Mouse (Mus musculus) erythroblast, embryonic 14.5 days (primary cell): Measurements from ENCODE around the gene Runx3. TPM values are rescaled to one million over a fixed set of nuclear protein-coding genes. Genes with fewer than 3 reads are reported as not detected.

Experiments used
- H3K27me3 ChIP-seq: 2 replicates; pipeline ENCODE4 v1.6.1; 2012; ENCODE audit warnings: inconsistent platforms; ENCODE audit not compliant: control insufficient read depth
- H3K36me3 ChIP-seq: 2 replicates; pipeline ENCODE4 v1.6.1; 2012; ENCODE audit warnings: mild to moderate bottlenecking, inconsistent platforms; ENCODE audit not compliant: control insufficient read depth
- H3K4me1 ChIP-seq: 2 replicates; pipeline ENCODE4 v1.6.1; 2012; ENCODE audit warnings: inconsistent platforms; ENCODE audit not compliant: control insufficient read depth
- H3K4me3 ChIP-seq: replicated peaks from 2 replicates; pipeline ENCODE3; 2012; ENCODE audit warnings: moderate library complexity, mild to moderate bottlenecking, inconsistent platforms
- H3K9me3 ChIP-seq: 2 replicates; pipeline ENCODE4 v1.6.1; 2012; ENCODE audit warnings: low read length, inconsistent platforms, mixed read lengths; ENCODE audit not compliant: control insufficient read depth
- GATA1 ChIP-seq: IDR thresholded peaks from 2 replicates; pipeline ENCODE4 v1.6.1; 2012; ENCODE audit warnings: low read length, inconsistent platforms, mixed read lengths
- TAL1 ChIP-seq: IDR thresholded peaks from 3 replicates; pipeline ENCODE4 v1.6.1; 2012; ENCODE audit warnings: low read length, inconsistent platforms, mixed read lengths
- polyA plus RNA-seq: library from polyadenylated mRNA; stranded (reverse); fragments of >175 nt; gene quantifications from 2 replicates; pipeline ENCODE4 v1.2.3, GENCODE M21; 2012

Gene Runx3
- polyA plus RNA-seq, 1 experiment: 0.61 TPM

- no peaks in the 10 kb centered on the region for H3K4me1 ChIP-seq
These were observed 16.7 kb upstream of the Runx3 start for GRCm38 (mm10) chr4:135103800-135104199.

GRCm38 (mm10) chr4:135106968-135107367, 13.5 kb upstream of the Runx3 start:
- peaks cover 16% of the 10 kb centered on the region for H3K27me3 ChIP-seq
- H3K9me3 ChIP-seq: peaks cover 3% of the 10 kb centered on the region
- H3K36me3 ChIP-seq: no peaks in the 10 kb centered on the region
- no peak for TF ChIP-seq GATA1
- no peak for TF ChIP-seq TAL1
- no peaks in the 10 kb centered on the region for H3K4me1 ChIP-seq
- no peak overlapping the region for H3K4me3 ChIP-seq

More at GRCm38 (mm10) chr4:135103800-135104199, 16.7 kb upstream of the Runx3 start:
- Histone ChIP-seq H3K27me3 (peaks cover 19% of the 10 kb centered on the region), H3K9me3 (no peaks in the 10 kb centered on the region), H3K36me3 (no peaks in the 10 kb centered on the region), H3K4me3 (no peak overlapping the region)
- TF ChIP-seq TAL1: no peak
- no peak for TF ChIP-seq GATA1

GRCm38 (mm10) chr4:135108666-135109065, 11.8 kb upstream of the Runx3 start:
- H3K9me3 ChIP-seq: peaks cover 7% of the 10 kb centered on the region
- H3K4me3 ChIP-seq: no peak overlapping the region
- peaks cover 5% of the 10 kb centered on the region for H3K27me3 ChIP-seq
- H3K36me3 ChIP-seq: no peaks in the 10 kb centered on the region
- no peaks in the 10 kb centered on the region for H3K4me1 ChIP-seq
- TF ChIP-seq GATA1: no peak
- TF ChIP-seq TAL1: no peak

- no peaks in the 10 kb centered on the region for H3K36me3 ChIP-seq
- H3K9me3 ChIP-seq: peaks cover 7% of the 10 kb centered on the region
- TF ChIP-seq GATA1: no peak
- TF ChIP-seq TAL1: no peak
- H3K4me3 ChIP-seq: no peak overlapping the region
- peaks cover 2% of the 10 kb centered on the region for H3K27me3 ChIP-seq
- H3K4me1 ChIP-seq: no peaks in the 10 kb centered on the region
These were observed 6.8 kb upstream of the Runx3 start for GRCm38 (mm10) chr4:135113656-135114055.

GRCm38 (mm10) chr4:135114301-135114700, 6.2 kb upstream of the Runx3 start:
- Histone ChIP-seq H3K27me3 (peaks cover 2% of the 10 kb centered on the region), H3K9me3 (peaks cover 7% of the 10 kb centered on the region), H3K36me3 (no peaks in the 10 kb centered on the region), H3K4me3 (no peak overlapping the region), H3K4me1 (no peaks in the 10 kb centered on the region)
- TF ChIP-seq TAL1 (no peak), GATA1 (no peak)

GRCm38 (mm10) chr4:135115426-135116170, 4.9 kb upstream of the Runx3 start:
- peaks cover 7% of the 10 kb centered on the region for H3K9me3 ChIP-seq
- no peaks in the 10 kb centered on the region for H3K36me3 ChIP-seq
- H3K27me3 ChIP-seq: peaks cover 2% of the 10 kb centered on the region
- no peak for TF ChIP-seq GATA1
- no peak for TF ChIP-seq TAL1
- no peak overlapping the region for H3K4me3 ChIP-seq
- H3K4me1 ChIP-seq: no peaks in the 10 kb centered on the region; the same call in 1 of the 2 replicates

- Histone ChIP-seq H3K36me3 (no peaks in the 10 kb centered on the region), H3K4me1 (no peaks in the 10 kb centered on the region; the same call in 1 of the 2 replicates), H3K9me3 (peaks cover 7% of the 10 kb centered on the region), H3K4me3 (no peak overlapping the region), H3K27me3 (peaks cover 2% of the 10 kb centered on the region)
- no peak for TF ChIP-seq GATA1
- no peak for TF ChIP-seq TAL1
These were observed 4.1 kb upstream of the Runx3 start for GRCm38 (mm10) chr4:135116391-135116790.

GRCm38 (mm10) chr4:135117846-135118245, 2.6 kb upstream of the Runx3 start:
- Histone ChIP-seq H3K4me1 (no peaks in the 10 kb centered on the region; the same call in 1 of the 2 replicates), H3K4me3 (no peak overlapping the region), H3K36me3 (no peaks in the 10 kb centered on the region), H3K9me3 (no peaks in the 10 kb centered on the region), H3K27me3 (peaks cover 2% of the 10 kb centered on the region; the same call in 1 of the 2 replicates)
- no peak for TF ChIP-seq GATA1
- no peak for TF ChIP-seq TAL1

GRCm38 (mm10) chr4:135118855-135119474, 1.5 kb upstream of the Runx3 start:
- no peak for TF ChIP-seq TAL1
- no peak for TF ChIP-seq GATA1
- Histone ChIP-seq H3K4me1 (no peaks in the 10 kb centered on the region; the same call in 1 of the 2 replicates), H3K27me3 (peaks cover 2% of the 10 kb centered on the region; the same call in 1 of the 2 replicates), H3K9me3 (no peaks in the 10 kb centered on the region), H3K36me3 (no peaks in the 10 kb centered on the region), H3K4me3 (no peak overlapping the region)
